Mouse (Mus musculus): ENCODE measurements around the gene Il2.

DNA sequence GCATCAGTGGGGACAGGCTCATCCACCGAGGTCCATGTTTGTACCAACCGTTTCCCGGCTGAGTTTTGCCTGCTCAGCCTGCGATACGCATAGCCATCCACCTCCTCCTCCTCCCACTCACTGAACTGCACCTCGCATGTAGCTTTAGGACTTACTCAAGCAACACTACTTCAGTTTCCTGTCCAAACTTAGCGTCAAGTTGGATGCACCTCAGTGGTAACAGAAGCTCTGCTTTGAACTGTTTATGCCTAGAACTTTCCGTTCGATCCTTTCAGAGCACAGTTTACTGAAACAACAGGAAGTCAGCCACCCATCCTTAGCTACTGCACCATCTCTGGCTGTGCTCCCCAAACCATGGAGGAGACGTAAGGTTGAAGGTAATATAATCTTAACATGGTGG is 26.5 kb upstream of the Il2 start:
- TF ChIP-seq GATA1 (IDR thresholded peaks at IDR 0.05; ENCODE audit: borderline replicate concordance, low read length), result no peak
- TF ChIP-seq FLI1 (IDR thresholded peaks at IDR 0.05; ENCODE audit: low read length), result no peak

Data from megakaryocyte, embryonic 14.5 days (primary cell).